Mouse (Mus musculus): ENCODE results near the gene Ube2k. TPM values are rescaled to one million over a fixed set of nuclear protein-coding genes. Genes with fewer than 3 reads are reported as not detected.

The Ube2k gene
- total and polyA plus RNA-seq, 3 experiments = 52.9 to 231 TPM; not detected in 1

DNA sequence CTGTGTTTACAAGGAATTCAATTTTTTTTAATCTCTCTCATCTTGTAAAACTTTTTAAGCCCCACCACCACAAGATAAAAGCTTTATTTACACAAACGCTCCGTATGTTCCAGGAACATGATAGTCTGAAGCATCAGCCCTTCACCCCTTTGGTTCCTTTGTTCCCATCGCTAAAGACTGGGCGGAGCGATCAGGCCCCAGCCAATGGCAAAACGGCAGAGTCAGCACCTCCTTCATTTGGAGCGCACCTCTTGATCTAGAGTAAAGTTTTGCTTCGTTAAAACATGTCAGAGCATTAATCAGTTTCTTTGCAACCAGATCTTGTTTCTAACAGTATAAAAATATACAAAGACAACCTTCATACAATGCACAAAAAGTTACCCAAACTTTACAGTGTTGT is 31.2 kb upstream of the Ube2k start:
- Histone ChIP-seq H3K4me1 (ENCODE audit: control insufficient read depth in 1 of 2, insufficient read depth in 2 of 2, low read length in 2 of 2) (no peaks in the 10 kb centered on the region), H3K27ac (ENCODE audit: control insufficient read depth, low read depth, low read length) (no peak overlapping the region), H3K9ac (ENCODE audit: control insufficient read depth, low read depth, low read length, poor library complexity, severe bottlenecking) (no peak overlapping the region), H3K36me3 (ENCODE audit: control insufficient read depth in 1 of 2, insufficient read depth in 2 of 2, low read length in 2 of 2) (no peaks in the 10 kb centered on the region), H3K27me3 (ENCODE audit: control insufficient read depth in 1 of 2, insufficient read depth in 2 of 2, low read length in 2 of 2) (peaks cover 0 to 2% of the 10 kb centered on the region in 2 experiments; a peak in 3 of 4 replicates), H3K4me3 (ENCODE audit: control insufficient read depth in 1 of 2, insufficient read depth in 1 of 2, low read depth in 2 of 2, low read length in 2 of 2) (no peak overlapping the region), H3K79me2 (ENCODE audit: control insufficient read depth, insufficient read depth, low read length, poor library complexity) (no peaks in the 10 kb centered on the region), H3K9me3 (replicated peaks; ENCODE audit: insufficient read depth, low read length) (no peaks in the 10 kb centered on the region)
- no peak for DNase-seq (ENCODE audit: low read depth, low spot score)
- no peak for TF ChIP-seq MXI1 (IDR thresholded peaks at IDR 0.05; ENCODE audit: low read depth, low read length)
- no peak for TF ChIP-seq ZKSCAN1 (IDR thresholded peaks at IDR 0.05; ENCODE audit: low read depth, low read length)
- no peak for TF ChIP-seq GABPA (IDR thresholded peaks at IDR 0.05; ENCODE audit: low read depth, low read length)
- TF ChIP-seq MYB (IDR thresholded peaks at IDR 0.05; ENCODE audit: low read depth, low read length) = no peak
- TF ChIP-seq ZC3H11A (IDR thresholded peaks at IDR 0.05; ENCODE audit: low read depth, low read length) = no peak
- no peak for TF ChIP-seq ZNF384 (IDR thresholded peaks at IDR 0.05; ENCODE audit: low read depth, low read length)

GRCm38 (mm10) chr5:65508395-65508794 is 28.6 kb upstream of the Ube2k start:
- H3K4me3 ChIP-seq (ENCODE audit: control insufficient read depth in 1 of 2, insufficient read depth in 1 of 2, low read depth in 2 of 2, low read length in 2 of 2) = no peak overlapping the region
- peaks cover 0 to 2% of the 10 kb centered on the region in 2 experiments; a peak in 2 of 4 replicates for H3K27me3 ChIP-seq (ENCODE audit: control insufficient read depth in 1 of 2, insufficient read depth in 2 of 2, low read length in 2 of 2)
- no peaks in the 10 kb centered on the region for H3K79me2 ChIP-seq (ENCODE audit: control insufficient read depth, insufficient read depth, low read length, poor library complexity)
- no peaks in the 10 kb centered on the region for H3K9me3 ChIP-seq (replicated peaks; ENCODE audit: insufficient read depth, low read length)
- no peak overlapping the region for H3K9ac ChIP-seq (ENCODE audit: control insufficient read depth, low read depth, low read length, poor library complexity, severe bottlenecking)
- no peak overlapping the region for H3K27ac ChIP-seq (ENCODE audit: control insufficient read depth, low read depth, low read length)
- H3K4me1 ChIP-seq (ENCODE audit: control insufficient read depth in 1 of 2, insufficient read depth in 2 of 2, low read length in 2 of 2) = no peaks in the 10 kb centered on the region
- TF ChIP-seq NRF1 (IDR thresholded peaks at IDR 0.05; ENCODE audit: insufficient read depth, low read depth, low read length, poor library complexity, severe bottlenecking) (no peak), KAT2A (conservative IDR thresholded peaks at IDR 0.05; ENCODE audit: low read depth, low read length) (no peak), USF2 (IDR thresholded peaks at IDR 0.05; ENCODE audit: borderline replicate concordance in 1 of 2, insufficient read depth in 1 of 2, low read depth in 1 of 2, low read length in 2 of 2) (no peak), E2F4 (IDR thresholded peaks at IDR 0.05; ENCODE audit: borderline replicate concordance, low read depth, low read length) (no peak), POLR2AphosphoS2 (IDR thresholded peaks at IDR 0.05; ENCODE audit: low read length) (no peak), MAZ (IDR thresholded peaks at IDR 0.05; ENCODE audit: low read depth, low read length) (no peak), BHLHE40 (IDR thresholded peaks at IDR 0.05; ENCODE audit: borderline replicate concordance, low read depth, low read length) (no peak), ZKSCAN1 (IDR thresholded peaks at IDR 0.05; ENCODE audit: low read depth, low read length) (no peak), ELF1 (IDR thresholded peaks at IDR 0.05; ENCODE audit: low read depth, low read length) (no peak), CHD1 (IDR thresholded peaks at IDR 0.05; ENCODE audit: low read depth, low read length) (no peak), USF1 (IDR thresholded peaks at IDR 0.05; ENCODE audit: low read depth, low read length) (no peak), SIN3A (IDR thresholded peaks at IDR 0.05; ENCODE audit: low read length) (no peak), SMC3 (IDR thresholded peaks at IDR 0.05; ENCODE audit: low read depth, low read length) (no peak), CHD2 (IDR thresholded peaks at IDR 0.05; ENCODE audit: low read length) (no peak), HCFC1 (IDR thresholded peaks at IDR 0.05; ENCODE audit: low read depth, low read length) (no peak), UBTF (IDR thresholded peaks at IDR 0.05; ENCODE audit: borderline replicate concordance, insufficient read depth, low read depth, low read length) (no peak)
- DNase-seq (ENCODE audit: low read depth, low spot score) = no peak
- H3K36me3 ChIP-seq (ENCODE audit: control insufficient read depth in 1 of 2, insufficient read depth in 2 of 2, low read length in 2 of 2) = no peaks in the 10 kb centered on the region
